Mouse (Mus musculus): ENCODE measurements at regions not wholly inside any gene's neighbourhood (a gene's known extent, or its start where the extent isn't known, plus 50 kb on each side); places are given as distances from the start of the nearest gene placed in this dataset.
"Not testable (repeated sequence)": the region's sequence is repeated elsewhere in the genome, so short reads cannot be mapped to it uniquely, and the experiment has no call there.

DNA sequence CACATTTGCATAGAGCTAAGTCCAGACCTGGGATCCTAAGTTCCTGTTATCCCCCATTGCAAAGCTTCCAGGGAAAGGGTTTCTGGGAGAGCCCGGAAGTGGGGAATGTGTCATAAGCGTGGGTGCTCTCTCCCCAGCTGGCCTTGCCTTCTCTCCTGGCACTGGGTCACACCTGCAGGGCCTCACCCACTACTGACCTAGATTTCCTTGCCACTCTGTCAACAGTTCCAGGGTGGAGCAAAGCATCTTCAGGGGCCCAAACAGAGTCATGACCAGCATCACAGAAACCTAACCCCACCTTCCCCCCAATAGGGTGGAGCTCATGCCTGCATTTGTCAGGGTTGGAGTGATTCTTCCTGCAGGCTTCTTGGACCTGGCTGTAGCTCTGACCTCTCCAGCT, 109.5 kb upstream of the Ywhaq start:
- TF ChIP-seq CTCF (IDR thresholded peaks at IDR 0.05; ENCODE audit: insufficient read depth, low read length); POLR2A (IDR thresholded peaks at IDR 0.05; ENCODE audit: borderline replicate concordance, extremely low read depth, low read depth, low read length): not testable (repeated sequence)

Measured in lung, adult 2 months (tissue).